Mouse (Mus musculus) lung, postnatal 0 days (tissue): ENCODE data around the gene Ces3a. TPM values are rescaled to one million over a fixed set of nuclear protein-coding genes. Genes with fewer than 3 reads are reported as not detected.

ENCODE experiments used
- ATAC-seq: fragments of 200-750 bp; cut with Nextera tagmentation; 2 replicates; pipeline ENCODE4 v1.8.0; 2017; ENCODE audit warnings: moderate library complexity
- DNase-seq: peaks from one replicate; pipeline ENCODE4 v3.0.0-alpha.2; 2016; ENCODE audit warnings: low spot score
- H3K27ac ChIP-seq: fragments of 300-500 bp; sonication (generic); 2 replicates; pipeline ENCODE4 v1.5.1; 2014; ENCODE audit warnings: antibody characterized with exemption, mild to moderate bottlenecking, low read length, mixed read lengths
- H3K27me3 ChIP-seq: fragments of 300-500 bp; sonication (generic); replicated peaks from 2 replicates; pipeline ENCODE4 v1.6.1; 2014; ENCODE audit warnings: low read length, mixed read lengths; ENCODE audit not compliant: insufficient read depth
- H3K36me3 ChIP-seq: fragments of 300-500 bp; sonication (generic); 2 replicates; pipeline ENCODE4 v1.6.1; 2014; ENCODE audit warnings: low read length, mixed read lengths; ENCODE audit not compliant: insufficient read depth
- H3K4me1 ChIP-seq: fragments of 300-500 bp; sonication (generic); 2 replicates; pipeline ENCODE4 v1.6.1; 2014; ENCODE audit warnings: antibody characterized with exemption, low read depth, low read length, mixed read lengths; ENCODE audit not compliant: insufficient read depth
- H3K4me2 ChIP-seq: fragments of 300-500 bp; sonication (generic); replicated peaks from 2 replicates; pipeline ENCODE4 v1.6.1; 2014; ENCODE audit warnings: low read depth, mild to moderate bottlenecking, low read length, moderate library complexity, mixed read lengths
- H3K4me3 ChIP-seq: fragments of 300-500 bp; sonication (generic); 2 replicates; pipeline ENCODE4 v1.5.1; 2014; ENCODE audit warnings: low read depth, low read length
- H3K9ac ChIP-seq: fragments of 300-500 bp; sonication (generic); replicated peaks from 2 replicates; pipeline ENCODE4 v1.6.1; 2014; ENCODE audit warnings: low read depth, mild to moderate bottlenecking
- H3K9me3 ChIP-seq: fragments of 300-500 bp; sonication (generic); 2 replicates; pipeline ENCODE4 v1.6.1; 2016; ENCODE audit warnings: low read length, mixed read lengths
- CTCF ChIP-seq: IDR thresholded peaks from 2 replicates; pipeline ENCODE4 v1.5.1; 2016; ENCODE audit warnings: antibody characterized with exemption, mild to moderate bottlenecking
- EP300 ChIP-seq: IDR thresholded peaks from 2 replicates; pipeline ENCODE4 v1.6.1; 2016; ENCODE audit warnings: antibody characterized with exemption, mild to moderate bottlenecking, control low read depth
- WGBS: fragments of 180-500 bp; shearing (Covaris S2); extraction: QIAGEN DNeasy Blood & Tissue Kit; methylation state at CpG from one replicate; pipeline ENCODE4 v1.1.7; 2014; 5-methylcytosine and 5-hydroxymethylcytosine counted together
- polyA plus RNA-seq: library from polyadenylated mRNA; unstranded; fragments of >200 nt; fragmentation: Nextera tagmentation; extraction: Ambion mirVana; gene quantifications from 2 replicates; pipeline ENCODE4 v1.2.1, GENCODE M21; 2015

The Ces3a gene
- polyA plus RNA-seq, result not detected in 2 replicates

- ATAC-seq, result no peak
- no peaks in the 10 kb centered on the region for H3K4me1 ChIP-seq
- no peaks in the 10 kb centered on the region for H3K36me3 ChIP-seq
- no peak for TF ChIP-seq EP300
- no peak for TF ChIP-seq CTCF
- H3K9me3 ChIP-seq, result no peaks in the 10 kb centered on the region
- H3K4me2 ChIP-seq, result no peak within 1 kb of the TSS
- DNase-seq, result no peak
- H3K27ac ChIP-seq, result no peak within 1 kb of the TSS
- 60% methylated on average over 3 of the region's 3 CpGs for WGBS
- no peak within 1 kb of the TSS for H3K9ac ChIP-seq
- no peak within 1 kb of the TSS for H3K4me3 ChIP-seq
- H3K27me3 ChIP-seq, result no peaks in the 10 kb centered on the region
Observed at GRCm38 (mm10) chr8:105048371-105048854, at the start of gene Ces3a. TSS of gene Ces3a (plus strand) at chr8:105048601.

- H3K4me1 ChIP-seq, result no peaks in the 10 kb centered on the region
- H3K27ac ChIP-seq, result no peak overlapping the region
- DNase-seq (no peak), ATAC-seq (no peak)
- H3K36me3 ChIP-seq, result no peaks in the 10 kb centered on the region
- H3K4me3 ChIP-seq, result no peak overlapping the region
- no peak overlapping the region for H3K9ac ChIP-seq
- H3K27me3 ChIP-seq, result no peaks in the 10 kb centered on the region
- WGBS, result 81% methylated on average over 6 of the region's 6 CpGs
- no peaks in the 10 kb centered on the region for H3K9me3 ChIP-seq
- TF ChIP-seq EP300 (no peak), CTCF (no peak)
- no peak overlapping the region for H3K4me2 ChIP-seq
Observed at GRCm38 (mm10) chr8:104999183-104999582, 49.2 kb upstream of the Ces3a start.

- no peak within 1 kb of the TSS for H3K27ac ChIP-seq
- no peaks in the 10 kb centered on the region for H3K27me3 ChIP-seq
- no peaks in the 10 kb centered on the region for H3K9me3 ChIP-seq
- H3K4me1 ChIP-seq, result no peaks in the 10 kb centered on the region
- H3K4me2 ChIP-seq, result no peak within 1 kb of the TSS
- DNase-seq (no peak), ATAC-seq (no peak)
- H3K9ac ChIP-seq, result no peak within 1 kb of the TSS
- TF ChIP-seq CTCF (no peak), EP300 (no peak)
- WGBS, result 69% methylated on average over 7 of the region's 7 CpGs
- no peaks in the 10 kb centered on the region for H3K36me3 ChIP-seq
- H3K4me3 ChIP-seq, result no peak within 1 kb of the TSS
Observed at GRCm38 (mm10) chr8:105000586-105000985, 47.8 kb upstream of the Ces3a start, which contains the start of gene Ces2h. TSS of gene Ces2h (plus strand) at chr8:105000853.

GRCm38 (mm10) chr8:105010000-105010399 lies 38.4 kb upstream of the Ces3a start:
- no peak overlapping the region for H3K9ac ChIP-seq
- no peak overlapping the region for H3K4me3 ChIP-seq
- TF ChIP-seq CTCF (no peak), EP300 (no peak)
- no peaks in the 10 kb centered on the region for H3K9me3 ChIP-seq
- no peak overlapping the region for H3K4me2 ChIP-seq
- DNase-seq (no peak), ATAC-seq (no peak)
- no peaks in the 10 kb centered on the region for H3K4me1 ChIP-seq
- H3K36me3 ChIP-seq, result no peaks in the 10 kb centered on the region
- H3K27me3 ChIP-seq, result no peaks in the 10 kb centered on the region
- WGBS, result 50% methylated on average over 2 of the region's 2 CpGs
- H3K27ac ChIP-seq, result no peak overlapping the region

GRCm38 (mm10) chr8:105011136-105011535 lies 37.3 kb upstream of the Ces3a start:
- DNase-seq (no peak), ATAC-seq (no peak)

GRCm38 (mm10) chr8:105014391-105014790 lies 34.0 kb upstream of the Ces3a start:
- Histone ChIP-seq H3K9me3 (no peaks in the 10 kb centered on the region), H3K27ac (no peak overlapping the region), H3K4me2 (no peak overlapping the region), H3K36me3 (no peaks in the 10 kb centered on the region), H3K4me1 (no peaks in the 10 kb centered on the region), H3K4me3 (no peak overlapping the region), H3K9ac (no peak overlapping the region), H3K27me3 (no peaks in the 10 kb centered on the region)
- ATAC-seq, result no peak
- 88% methylated on average over 5 of the region's 5 CpGs for whole genome bisulfite sequencing
- TF ChIP-seq EP300, result no peak
- no peak for TF ChIP-seq CTCF
- no peak for DNase-seq

More at GRCm38 (mm10) chr8:105011136-105011535, 37.3 kb upstream of the Ces3a start:
- Histone ChIP-seq H3K36me3 (no peaks in the 10 kb centered on the region), H3K9ac (no peak overlapping the region), H3K4me1 (no peaks in the 10 kb centered on the region), H3K4me2 (no peak overlapping the region), H3K4me3 (no peak overlapping the region), H3K27me3 (no peaks in the 10 kb centered on the region), H3K27ac (no peak overlapping the region), H3K9me3 (no peaks in the 10 kb centered on the region)
- no peak for TF ChIP-seq EP300
- no peak for TF ChIP-seq CTCF
- WGBS, result 81% methylated on average over 12 of the region's 12 CpGs

GRCm38 (mm10) chr8:105021954-105022353 lies 26.4 kb upstream of the Ces3a start:
- WGBS, result 82% methylated on average over 1 of the region's 1 CpGs
- no peaks in the 10 kb centered on the region for H3K27me3 ChIP-seq
- no peak overlapping the region for H3K4me2 ChIP-seq
- H3K4me1 ChIP-seq, result no peaks in the 10 kb centered on the region
- DNase-seq (no peak), ATAC-seq (no peak)
- TF ChIP-seq CTCF (no peak), EP300 (no peak)
- H3K36me3 ChIP-seq, result no peaks in the 10 kb centered on the region
- no peak overlapping the region for H3K27ac ChIP-seq
- H3K4me3 ChIP-seq, result no peak overlapping the region
- no peaks in the 10 kb centered on the region for H3K9me3 ChIP-seq
- no peak overlapping the region for H3K9ac ChIP-seq
